Mouse (Mus musculus): ENCODE measurements at regions not wholly inside any gene's neighbourhood (a gene's known extent, or its start where the extent isn't known, plus 50 kb on each side); places are given as distances from the start of the nearest gene placed in this dataset.

- DNase-seq, result peak; percentile 7 to 25
These were observed 329.7 kb upstream of the Chrm2 start for GRCm38 (mm10) chr6:36058206-36058605.

- peak; percentile 23 to 27 for DNase-seq
These were observed 327.5 kb upstream of the Chrm2 start for GRCm38 (mm10) chr6:36060411-36060810.

GRCm38 (mm10) chr6:36064919-36065318 lies 323.0 kb upstream of the Chrm2 start:
- no peak for DNase-seq

GRCm38 (mm10) chr6:36068690-36069089 lies 319.2 kb upstream of the Chrm2 start:
- DNase-seq, result no peak

DNA sequence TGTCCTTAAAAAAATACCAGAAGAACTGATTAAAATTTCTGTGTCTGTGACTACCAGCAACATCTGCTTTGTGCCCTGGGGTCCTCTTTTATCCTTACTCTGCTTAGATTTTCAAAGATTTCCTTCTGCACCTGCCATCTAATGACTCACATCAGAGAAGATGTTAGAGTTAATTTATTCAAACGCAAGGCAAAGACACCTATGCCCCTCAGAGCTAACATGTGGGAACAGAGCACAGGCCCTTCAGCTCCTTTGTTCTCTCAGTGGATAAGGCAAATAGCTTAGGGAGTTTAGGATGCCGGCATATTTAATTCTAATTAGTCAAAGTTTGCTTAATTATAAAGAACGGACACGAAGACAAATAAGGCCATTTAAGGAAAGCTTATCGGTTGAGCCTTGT lies 308.3 kb upstream of the Chrm2 start:
- DNase-seq, result no peak

DNA sequence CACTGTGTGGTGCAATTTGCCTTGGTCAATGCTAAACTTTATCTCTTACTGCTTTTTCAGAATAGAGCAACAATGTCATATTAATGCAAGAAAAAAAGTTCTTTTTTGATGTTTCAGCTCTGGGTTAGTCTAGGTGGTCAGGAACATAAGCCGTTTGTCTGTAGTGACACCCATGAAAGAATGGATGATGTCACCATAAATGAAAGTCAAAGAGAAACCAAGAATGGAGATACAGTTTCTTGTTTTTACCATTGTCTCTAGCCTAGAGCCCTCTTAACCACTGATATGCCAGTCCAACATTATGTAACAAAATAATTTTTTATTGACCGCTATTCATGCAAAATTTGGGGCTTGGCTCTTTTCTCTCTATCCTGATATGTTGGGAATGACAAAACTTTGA lies 294.3 kb upstream of the Chrm2 start:
- no peak for DNase-seq

DNA sequence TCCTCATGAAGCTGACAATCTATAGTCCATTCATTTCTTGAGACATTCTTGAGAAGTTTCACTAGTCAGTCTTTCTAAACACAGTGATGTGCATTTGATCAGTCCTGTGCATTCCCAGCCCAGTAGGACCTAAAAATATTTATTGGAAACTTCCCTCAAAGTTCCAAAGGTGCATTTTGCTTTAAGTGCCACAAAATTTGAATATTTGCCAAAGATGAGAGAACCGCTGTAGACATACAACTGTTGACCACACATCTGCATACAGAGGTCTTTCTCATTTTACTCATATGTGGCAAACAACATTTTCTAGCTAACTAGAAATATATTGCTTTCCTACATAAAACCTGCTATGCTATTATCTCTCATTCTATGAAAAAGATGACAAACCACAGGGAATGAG lies 293.8 kb upstream of the Chrm2 start:
- DNase-seq, result no peak

DNA sequence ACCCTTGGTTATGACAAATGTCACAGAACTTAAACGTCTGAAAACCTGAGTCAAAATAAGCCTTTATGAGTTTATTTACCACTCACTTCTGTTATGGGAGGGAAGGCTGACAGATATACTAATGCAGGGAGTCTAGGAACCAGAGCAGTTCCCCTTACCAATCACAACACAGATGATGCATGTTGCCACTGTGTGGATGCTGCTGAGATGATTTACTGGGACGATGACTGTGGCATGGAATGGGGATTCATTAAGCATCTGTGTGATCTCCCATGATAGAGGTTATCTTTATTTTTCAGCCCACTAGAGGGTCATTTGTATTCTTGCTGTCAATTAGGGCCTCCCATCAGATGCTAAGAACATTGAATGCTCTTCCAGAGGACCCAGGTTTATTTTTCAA lies 290.5 kb upstream of the Chrm2 start:
- DNase-seq, result no peak

- DNase-seq, result no peak
These were observed 289.7 kb upstream of the Chrm2 start for GRCm38 (mm10) chr6:36098179-36098578.

DNA sequence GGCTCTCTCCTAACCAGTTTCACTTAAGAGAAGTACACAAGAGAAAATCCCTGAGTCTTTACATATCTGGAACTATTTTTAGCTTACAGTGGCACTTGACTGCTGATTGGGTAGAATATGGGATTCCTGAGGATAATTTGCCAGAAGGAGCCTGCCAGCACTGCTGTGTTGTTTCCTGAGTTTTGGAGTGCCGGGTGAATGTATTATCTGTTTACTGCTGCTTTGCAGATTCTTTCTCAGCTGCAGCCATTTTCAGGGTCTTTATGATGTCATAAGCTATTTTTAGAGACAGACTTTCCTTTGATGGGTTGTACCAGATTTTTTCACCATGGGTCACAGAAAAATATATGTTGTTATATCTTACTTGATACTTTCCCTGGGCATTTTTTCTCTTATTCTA lies 279.1 kb upstream of the Chrm2 start:
- no peak for DNase-seq

- no peak for DNase-seq
These were observed 250.7 kb upstream of the Chrm2 start for GRCm38 (mm10) chr6:36137223-36137622.

DNA sequence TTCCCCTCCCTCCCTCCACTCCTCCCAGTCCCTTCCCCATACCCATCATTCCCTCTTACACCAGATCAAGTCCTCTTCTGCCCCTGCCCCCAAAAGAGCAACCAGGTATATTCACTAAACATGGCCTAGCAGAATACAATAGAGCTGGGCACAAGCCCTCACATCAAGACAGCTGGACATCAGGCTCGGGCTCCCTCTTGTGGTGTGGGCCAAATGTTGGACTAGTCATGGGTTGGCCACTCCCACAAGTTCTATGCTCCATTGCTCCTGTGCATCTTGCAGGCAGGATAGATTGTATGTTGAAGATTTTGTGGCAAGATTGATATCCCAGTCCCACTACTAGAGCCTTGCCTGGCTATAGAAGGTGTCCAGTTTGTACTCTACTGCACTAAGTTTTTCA lies 240.6 kb upstream of the Chrm2 start:
- no peak for DNase-seq

- no peak for DNase-seq
These were observed 213.4 kb upstream of the Chrm2 start for GRCm38 (mm10) chr6:36174514-36174913.

DNA sequence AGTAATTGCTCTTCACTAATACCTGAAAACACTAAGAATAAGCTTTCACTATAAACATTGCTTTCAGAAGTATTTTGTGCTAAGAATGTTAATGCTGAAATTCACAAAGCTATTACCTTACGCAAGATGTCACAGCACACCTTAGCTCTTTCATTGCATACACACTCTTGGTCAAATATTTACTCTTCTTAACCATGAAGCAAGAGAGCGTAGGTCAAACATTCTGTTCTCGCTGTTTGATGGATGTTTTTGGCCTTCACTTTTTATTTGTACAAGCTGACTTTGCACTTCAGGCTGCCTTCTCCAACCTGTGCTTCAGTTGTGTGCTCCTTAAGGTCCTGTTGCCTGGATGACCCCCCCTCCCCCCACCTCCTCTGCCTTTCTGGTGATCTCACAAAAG lies 212.8 kb upstream of the Chrm2 start:
- DNase-seq, result no peak

- DNase-seq, result no peak
These were observed 208.0 kb upstream of the Chrm2 start for GRCm38 (mm10) chr6:36179895-36180294.

DNA sequence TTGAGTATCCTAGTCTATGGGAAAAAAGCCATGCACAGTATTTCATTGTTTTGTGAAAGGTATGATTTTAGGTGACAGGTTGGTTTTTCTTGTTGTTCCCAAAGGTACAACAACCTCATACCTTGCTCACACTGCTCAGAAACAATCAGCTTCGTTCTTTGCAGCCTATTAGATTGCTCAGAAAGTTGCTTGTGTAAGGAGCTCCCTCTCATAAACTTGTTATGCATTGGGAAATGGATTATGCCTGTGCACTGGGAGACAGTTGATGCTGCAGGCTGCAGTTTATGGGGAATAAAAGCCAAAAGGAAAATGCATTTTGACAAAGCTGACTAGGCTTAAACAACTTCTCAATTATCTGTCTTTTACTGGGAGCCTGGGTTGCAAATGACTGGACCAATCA lies 205.2 kb upstream of the Chrm2 start:
- DNase-seq, result no peak

DNA sequence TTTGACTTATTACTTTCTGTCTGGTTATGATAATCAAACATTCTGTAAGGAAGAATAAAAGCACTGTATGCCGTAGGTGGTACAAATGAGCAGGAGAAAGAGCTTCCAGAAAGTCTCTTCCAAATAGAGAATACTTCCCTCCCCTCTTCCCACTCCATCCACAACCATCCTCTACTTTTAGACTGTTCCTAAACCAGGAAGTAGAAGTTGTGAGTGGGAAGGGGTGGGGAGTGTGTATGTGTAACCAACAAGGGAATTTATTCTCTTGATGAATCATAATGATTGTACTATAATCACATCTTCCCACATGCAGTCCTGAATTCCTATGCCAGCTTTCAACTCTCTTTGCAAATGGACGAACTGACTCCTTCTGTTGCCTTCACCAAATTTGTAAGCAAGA lies 181.2 kb upstream of the Chrm2 start:
- DNase-seq, result no peak

DNA sequence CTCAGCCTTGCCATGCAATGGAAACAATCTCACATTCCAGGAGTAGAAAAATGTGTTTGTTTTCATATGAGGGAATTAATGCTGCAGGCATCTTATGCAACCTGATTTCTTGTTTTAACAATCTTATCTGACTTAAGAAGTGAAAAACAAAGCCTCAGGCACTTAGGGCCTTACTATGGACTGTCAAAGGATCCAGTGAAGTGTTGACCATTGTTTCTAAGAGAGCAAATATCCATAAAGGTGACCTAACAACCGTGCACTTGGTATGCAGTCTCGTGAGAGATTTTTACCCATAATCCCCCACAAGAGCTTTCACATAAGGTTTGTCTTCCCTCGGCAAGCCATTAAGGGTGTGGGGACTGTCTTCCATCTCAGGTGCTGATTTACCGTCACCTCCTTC lies 166.6 kb upstream of the Chrm2 start:
- no peak for DNase-seq

DNA sequence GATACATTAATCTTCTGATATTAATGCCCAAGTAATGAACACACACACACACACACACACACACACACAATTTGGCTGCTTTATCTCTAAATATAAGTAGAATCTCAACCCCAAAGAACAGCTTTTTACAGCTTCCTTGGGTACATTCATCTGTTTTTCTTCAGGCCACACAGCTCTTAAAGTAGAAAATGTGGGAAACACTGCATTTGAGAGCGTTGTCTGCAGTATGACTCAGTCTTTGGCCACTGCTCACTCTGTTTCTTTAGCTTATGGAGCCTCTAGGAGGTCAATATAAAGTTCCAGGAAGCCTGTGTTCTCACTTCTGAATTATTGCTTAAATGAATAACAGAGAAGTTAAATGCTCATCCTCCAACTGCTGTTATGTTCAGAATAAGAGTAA lies 153.4 kb upstream of the Chrm2 start:
- DNase-seq, result no peak

GRCm38 (mm10) chr6:36247027-36247426 lies 140.9 kb upstream of the Chrm2 start:
- no peak for DNase-seq

DNA sequence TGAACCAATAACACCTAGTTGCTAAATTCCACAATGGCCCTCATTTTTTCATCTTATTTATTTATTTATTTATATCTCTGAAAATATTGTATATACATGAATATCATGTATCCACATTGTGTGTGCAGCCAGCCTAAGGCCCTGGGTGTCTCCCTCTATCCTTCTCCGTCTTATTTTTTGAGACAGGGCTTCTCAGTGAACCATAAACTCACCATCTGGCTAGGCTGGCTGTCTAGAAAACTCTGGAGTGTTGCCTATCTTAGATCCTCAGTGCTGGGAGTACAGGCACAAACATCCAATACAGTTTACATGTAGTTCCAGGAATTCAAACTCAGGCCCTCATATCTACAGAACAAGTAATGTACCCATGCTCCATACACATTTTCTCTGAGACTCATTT lies 139.7 kb upstream of the Chrm2 start:
- peak; percentile 16 to 61 for DNase-seq

DNA sequence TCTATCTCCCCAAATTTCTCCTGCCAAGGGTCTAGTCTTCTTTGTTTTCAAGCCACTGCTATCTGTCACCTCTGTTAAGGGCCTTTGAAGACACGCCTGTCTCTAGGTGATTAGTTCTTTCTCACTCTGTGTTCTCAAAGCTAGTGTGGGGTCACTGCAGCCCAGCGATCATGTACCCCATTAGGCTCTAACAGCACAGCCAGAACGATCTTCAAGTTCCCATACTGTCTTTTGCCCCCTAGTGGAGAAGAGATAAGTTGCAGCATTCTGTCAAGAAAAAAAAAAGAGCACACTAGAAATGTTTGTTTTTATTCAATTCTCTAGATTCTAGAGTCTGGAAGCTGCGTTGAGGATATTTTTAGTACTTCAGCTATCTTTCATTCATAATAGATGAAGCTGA lies 138.8 kb upstream of the Chrm2 start:
- DNase-seq, result peak; percentile 18 to 35

DNA sequence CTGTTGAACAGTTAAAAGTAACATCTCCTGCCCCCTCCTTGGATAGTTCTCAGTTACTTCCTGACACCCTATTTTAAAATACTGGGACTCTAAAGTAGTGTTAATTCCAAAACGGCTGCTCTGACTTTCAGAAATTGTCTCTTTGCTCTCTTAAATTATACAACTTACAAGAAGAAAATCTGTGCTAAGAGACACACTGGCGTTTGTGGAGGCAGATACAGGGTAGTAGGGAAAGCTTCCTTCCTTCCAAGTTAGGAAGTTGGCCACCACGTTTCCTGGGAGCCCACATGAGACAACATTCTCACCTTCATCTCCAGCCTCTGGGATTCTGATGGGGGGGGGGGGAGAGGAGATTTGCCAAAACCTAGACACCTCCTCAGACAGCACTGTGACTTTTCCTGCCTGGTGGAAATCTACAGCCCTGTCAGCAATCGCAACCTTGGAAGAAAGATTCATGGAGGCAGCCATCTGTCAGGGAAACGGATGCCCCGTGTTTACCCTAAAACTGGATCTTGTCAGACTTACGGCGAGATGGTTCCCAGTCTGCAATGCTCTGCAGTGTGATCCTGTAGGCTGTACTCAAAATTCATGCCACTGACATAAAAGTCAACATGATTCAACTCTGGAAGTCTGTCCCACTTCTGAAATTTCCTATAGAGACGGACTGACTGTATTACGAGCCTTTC lies 121.0 kb upstream of the Chrm2 start:
- DNase-seq, result no peak

GRCm38 (mm10) chr6:36286664-36287063 lies 101.2 kb upstream of the Chrm2 start:
- DNase-seq, result no peak

DNA sequence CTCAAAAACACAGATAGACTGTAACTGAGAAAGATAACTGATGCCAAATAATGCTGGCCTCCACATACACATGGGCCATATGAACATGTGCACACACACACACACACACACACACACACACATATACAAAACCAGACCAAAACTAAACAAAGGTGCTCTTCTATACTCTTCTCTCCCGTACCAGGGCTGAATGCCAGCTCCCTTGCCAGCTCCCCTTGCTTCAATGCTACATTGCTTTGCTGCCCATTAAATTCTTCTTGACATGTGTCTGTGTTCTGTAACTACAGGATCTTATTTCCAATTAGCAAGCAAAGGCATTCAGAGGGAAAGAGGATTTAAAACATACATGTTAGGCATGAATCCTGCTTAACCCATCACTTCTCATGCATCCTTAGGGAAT lies 74.3 kb upstream of the Chrm2 start:
- DNase-seq, result peak; percentile 57 to 69
